Mouse (Mus musculus) testis, postnatal 14 days (tissue): ENCODE measurements at regions not wholly inside any gene's neighbourhood (a gene's known extent, or its start where the extent isn't known, plus 50 kb on each side); places are given as distances from the start of the nearest gene placed in this dataset.

Experiments
- DNase-seq: peaks from one replicate; pipeline ENCODE4 v3.0.0; 2021; ENCODE audit warnings: low spot score

DNA sequence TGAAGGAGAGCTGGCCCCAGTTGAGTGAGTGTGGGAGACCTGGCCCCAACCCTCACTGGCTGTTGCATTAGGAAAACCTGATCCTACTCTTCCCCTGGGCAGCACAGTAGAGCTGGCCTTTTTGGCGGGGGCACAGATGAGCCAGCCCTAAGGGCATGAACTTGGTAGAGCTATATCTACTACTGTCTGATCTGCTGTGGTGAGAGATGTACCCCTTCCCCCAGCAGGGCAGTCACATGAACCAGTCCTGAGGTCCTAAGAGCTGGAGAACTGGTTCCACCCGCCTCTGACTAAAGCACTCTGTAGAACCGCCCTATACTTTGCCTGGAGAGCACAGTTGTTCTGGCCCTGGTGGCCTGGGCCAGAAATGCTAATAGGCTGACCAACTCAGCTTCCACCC, 622.5 kb upstream of the Adamts5 start:
- no peak for DNase-seq

DNA sequence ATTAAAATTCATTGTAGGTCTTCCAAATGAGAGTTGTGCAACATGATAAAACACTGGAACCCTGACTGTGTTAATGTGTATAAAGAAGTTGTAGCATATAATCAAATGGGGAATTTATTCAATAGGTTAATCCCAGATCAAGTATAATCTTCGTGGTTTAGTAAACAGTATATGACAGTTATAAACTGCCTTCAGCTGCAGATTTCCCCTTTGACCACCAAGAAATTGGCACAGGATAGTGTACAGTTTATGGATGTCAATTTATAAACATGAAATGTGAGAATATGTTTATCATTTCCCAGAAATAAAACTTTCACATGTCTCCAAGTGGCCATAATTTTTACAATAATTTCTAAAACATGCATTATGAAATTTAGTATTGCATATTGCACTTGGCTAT, 615.3 kb upstream of the Adamts5 start:
- no peak for DNase-seq

DNA sequence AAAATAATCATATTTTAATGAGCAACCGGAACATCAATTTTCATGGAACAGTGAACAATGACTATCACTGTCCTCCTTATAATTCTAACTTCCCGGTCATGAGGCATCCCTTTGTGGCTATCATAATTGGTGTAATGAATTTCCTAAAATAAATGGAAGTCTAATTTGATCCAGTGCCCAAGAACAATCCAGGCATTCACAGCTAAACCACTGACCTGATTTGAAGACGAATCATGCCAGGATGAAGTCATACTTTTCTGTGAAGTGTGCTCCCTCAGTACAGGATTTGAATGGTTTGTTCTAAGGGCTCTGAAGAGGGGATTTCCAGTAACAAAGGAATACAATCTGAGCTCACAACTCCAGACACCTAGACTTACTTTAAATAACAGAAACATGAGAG, 614.5 kb upstream of the Adamts5 start:
- no peak for DNase-seq

DNA sequence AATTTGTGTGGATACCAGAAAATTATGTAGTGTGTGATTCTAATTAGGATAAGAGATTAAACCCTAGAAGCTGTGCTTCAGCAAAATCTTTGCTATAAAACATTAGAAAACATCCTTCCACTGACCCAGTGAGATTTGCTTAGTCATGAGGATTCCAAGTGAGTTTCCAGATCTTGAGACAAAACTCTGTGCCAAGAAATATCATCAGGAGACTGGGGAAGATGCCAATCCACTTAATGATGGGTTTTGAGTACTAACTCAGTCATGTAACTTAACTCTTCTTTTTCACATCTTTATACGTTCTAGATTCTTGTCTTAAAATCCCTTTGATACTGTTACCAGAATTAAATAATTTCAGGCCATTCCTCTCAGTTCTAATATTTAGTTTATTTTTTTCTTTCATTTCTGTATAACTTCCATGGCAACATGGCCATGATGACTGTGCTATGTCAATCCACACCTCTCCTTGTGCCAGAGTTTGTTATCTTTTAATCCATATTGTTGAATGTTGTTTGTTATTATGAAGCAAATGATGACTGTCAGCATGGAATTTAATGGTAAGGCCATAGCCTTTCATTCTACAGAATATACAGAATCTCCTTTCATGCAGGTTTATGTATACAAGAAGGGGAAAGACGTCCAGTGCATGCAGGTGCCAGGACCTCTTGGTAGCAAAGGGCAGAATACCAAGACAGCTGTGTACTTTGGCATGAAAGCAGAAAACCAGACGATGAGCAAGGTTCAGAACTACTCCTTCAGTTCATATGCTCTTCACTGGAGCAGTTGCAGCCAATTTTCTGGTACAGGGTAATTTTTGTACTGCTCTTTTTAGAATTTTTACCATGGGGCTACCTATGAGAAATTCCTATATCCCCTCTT, 599.7 kb upstream of the Adamts5 start:
- DNase-seq: no peak

DNA sequence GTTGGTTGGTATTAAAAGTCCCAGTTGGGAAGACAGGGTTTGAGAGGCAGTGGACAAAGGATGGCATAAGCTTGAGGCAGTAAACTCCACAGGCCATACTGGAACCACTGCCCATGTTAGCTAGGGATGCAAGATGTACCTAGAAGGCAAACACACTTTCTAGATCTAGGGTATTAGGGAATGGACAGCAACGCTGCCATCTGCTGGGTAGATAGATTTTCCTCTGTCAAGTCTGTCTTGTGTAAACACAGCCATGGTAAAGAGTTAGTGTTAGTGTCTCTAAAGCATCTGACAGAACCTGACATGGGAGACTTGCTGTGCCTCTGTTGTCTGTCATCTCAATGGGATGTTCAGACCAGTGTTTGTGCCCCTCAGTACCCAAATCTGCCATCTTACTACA, 573.5 kb upstream of the Adamts5 start:
- no peak for DNase-seq

DNA sequence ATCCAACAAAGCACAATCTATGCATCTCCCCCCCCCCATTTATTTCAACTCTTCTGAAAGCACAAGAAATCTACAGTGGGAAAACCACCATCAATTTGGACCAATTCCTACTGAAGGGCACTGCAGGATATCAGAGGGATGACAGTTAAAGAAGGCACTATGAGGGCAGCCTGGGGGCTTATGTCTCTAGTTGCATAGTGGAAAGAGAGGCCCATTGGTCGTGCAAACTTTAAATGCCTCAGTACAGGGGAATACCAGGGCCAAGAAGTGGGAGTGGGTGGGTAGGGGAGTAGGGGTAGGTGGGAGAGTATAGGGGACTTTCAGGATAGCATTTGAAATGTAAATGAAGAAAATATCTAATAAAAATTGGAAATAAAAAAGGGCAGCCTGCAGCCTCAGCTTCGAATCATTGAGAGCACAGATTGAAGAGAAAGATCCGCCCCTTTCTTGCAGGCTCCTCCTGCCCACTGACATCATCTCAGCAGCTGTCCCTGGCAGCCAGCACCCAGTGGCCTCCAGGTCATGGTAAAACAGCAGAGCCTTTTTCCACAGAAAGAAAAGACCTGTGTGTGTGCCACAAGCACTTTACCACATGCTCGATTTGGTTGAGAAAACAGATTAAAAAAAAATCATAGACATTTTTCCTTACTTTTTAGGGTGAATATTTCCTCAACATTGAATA, 571.6 kb upstream of the Adamts5 start:
- DNase-seq: no peak

- no peak for DNase-seq
Measured at GRCm38 (mm10) chr16:86461073-86461472, 559.4 kb upstream of the Adamts5 start.

GRCm38 (mm10) chr16:86456649-86457048, 555.0 kb upstream of the Adamts5 start:
- DNase-seq: no peak

DNA sequence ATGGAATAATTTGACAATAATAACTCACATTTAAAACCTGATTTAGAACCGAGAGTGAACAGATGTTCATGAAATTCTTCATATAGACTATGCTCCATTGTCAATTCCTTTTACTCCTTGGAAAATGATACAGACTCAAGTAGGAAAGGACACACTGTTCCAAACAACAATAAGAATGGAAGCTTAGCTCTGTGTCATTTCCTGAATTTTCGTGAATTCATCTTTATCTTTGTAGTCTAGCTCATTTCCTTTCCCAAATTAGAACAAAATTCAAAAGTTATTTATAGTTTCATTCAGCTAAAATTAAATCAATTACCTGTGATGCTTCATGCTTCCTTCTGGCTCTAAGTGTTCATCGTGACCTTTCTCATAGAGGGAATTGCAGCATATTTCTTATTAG, 553.2 kb upstream of the Adamts5 start:
- DNase-seq: no peak

DNA sequence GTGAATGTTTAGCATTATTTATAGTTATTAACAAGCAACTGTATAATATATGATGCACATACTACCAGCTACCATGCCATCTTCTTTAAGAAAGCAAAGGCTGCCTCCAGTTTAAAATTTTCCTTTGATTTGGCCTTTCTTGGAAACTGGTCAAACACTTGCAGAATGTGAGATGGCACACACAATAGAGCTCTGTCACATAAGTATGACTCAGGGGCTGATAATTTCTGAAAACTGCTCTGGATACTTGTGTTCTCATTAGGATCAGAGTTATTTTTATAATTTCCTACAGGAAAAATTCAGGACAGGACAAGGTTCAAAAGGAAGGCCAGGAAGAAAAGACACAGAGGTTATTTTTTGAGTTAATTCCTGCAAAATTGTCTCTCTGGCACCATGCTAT, 552.4 kb upstream of the Adamts5 start:
- no peak for DNase-seq

GRCm38 (mm10) chr16:86448478-86449160, 547.0 kb upstream of the Adamts5 start:
- DNase-seq: no peak

GRCm38 (mm10) chr16:86419458-86419857, 517.8 kb upstream of the Adamts5 start:
- peak; percentile 21 for DNase-seq

GRCm38 (mm10) chr16:86404309-86404708, 502.7 kb upstream of the Adamts5 start:
- DNase-seq: no peak

DNA sequence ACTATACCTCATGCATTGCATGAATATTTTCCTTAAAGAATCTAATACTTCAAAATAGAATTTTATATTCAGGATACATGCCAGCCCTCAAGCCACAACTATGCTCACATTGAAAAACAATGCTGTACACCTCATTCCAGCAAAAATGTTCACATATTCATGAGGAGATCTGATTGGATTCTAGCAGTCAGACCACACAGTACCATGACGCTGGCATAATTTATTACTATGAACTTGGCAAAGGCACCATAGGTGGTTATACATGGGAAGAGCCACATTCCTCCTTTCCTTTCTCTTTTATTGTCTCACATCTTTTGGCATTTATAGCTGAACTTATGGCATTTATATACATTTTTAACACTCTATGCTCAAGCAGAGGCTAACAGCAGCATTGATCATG, 499.8 kb upstream of the Adamts5 start:
- no peak for DNase-seq

DNA sequence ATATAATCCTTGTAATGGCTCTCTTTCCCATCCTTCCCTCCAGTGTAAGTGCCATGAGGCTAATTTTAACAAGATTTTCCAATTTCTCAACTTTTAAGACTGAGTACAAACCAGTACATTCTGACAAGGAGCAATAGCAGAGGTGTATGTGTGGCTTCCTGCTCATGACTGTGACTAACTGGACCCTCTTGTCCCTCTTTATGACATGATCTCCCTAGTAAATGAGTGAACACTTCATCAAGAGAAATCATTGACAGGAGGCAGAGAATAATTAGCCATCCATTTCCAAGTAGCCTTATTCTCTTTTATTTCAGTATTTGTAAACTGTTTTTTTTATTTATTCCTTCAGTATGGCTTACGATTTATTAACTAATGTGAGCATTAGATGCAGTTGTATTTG, 497.7 kb upstream of the Adamts5 start:
- no peak for DNase-seq

GRCm38 (mm10) chr16:86397521-86397920, 495.9 kb upstream of the Adamts5 start:
- DNase-seq: no peak

GRCm38 (mm10) chr16:86389063-86389723, 487.6 kb upstream of the Adamts5 start:
- DNase-seq: no peak

- no peak for DNase-seq
Measured at GRCm38 (mm10) chr16:86388128-86388527, 486.5 kb upstream of the Adamts5 start.

DNA sequence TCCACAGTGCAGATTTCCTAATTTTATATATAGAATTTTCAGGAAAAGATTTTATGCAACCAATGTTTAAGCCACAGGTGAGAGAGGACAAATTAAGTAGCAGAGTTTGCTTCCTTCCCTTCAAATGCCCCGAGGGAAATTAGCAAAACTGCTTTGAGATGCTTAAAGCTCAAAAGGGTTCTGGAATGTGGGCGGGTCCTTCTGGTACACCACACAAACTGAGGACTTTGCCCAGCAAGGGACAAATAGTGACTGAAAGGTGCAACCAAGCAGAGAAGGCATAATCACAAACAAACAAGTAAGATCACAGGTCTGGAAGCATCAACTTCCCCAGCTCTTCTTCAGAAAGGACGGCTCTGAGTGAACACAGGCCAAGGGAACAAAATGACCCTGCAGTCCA, 476.4 kb upstream of the Adamts5 start:
- no peak for DNase-seq

GRCm38 (mm10) chr16:86371652-86372051, 470.0 kb upstream of the Adamts5 start:
- DNase-seq: no peak

- DNase-seq: no peak
Measured at GRCm38 (mm10) chr16:86368449-86368848, 466.8 kb upstream of the Adamts5 start.

DNA sequence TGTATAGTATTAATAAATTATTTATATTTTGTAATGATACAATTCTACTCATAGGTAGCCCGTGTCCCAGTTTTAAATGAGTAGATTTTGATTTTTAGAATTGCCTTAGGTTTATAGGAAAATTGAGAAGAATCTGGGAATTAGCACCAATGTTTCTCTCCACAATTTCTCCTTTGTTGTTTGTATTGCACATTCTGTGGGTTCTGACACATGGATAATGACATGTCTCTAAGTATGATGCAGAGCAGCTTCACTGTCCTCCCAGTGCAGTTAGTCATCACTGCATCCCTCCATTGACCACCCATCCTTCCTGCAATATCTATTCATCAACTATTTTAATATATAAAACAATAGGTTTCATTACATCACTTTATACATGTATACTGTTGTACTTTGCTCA, 464.6 kb upstream of the Adamts5 start:
- DNase-seq: no peak
